Mouse (Mus musculus) stomach, embryonic 16.5 days (tissue): ENCODE results near the gene Slc36a2. TPM values are rescaled to one million over a fixed set of nuclear protein-coding genes. Genes with fewer than 3 reads are reported as not detected.

Experiments
- ATAC-seq: fragments of 200-750 bp; cut with Nextera tagmentation; 2 replicates; pipeline ENCODE4 v1.8.0; 2017; ENCODE audit warnings: moderate number of reproducible peaks, moderate TSS enrichment; ENCODE audit not compliant: insufficient read depth, low FRiP score
- H3K27ac ChIP-seq: fragments of 300-500 bp; sonication (generic); 2 replicates; pipeline ENCODE4 v1.5.1; 2014; ENCODE audit warnings: low read length
- H3K27me3 ChIP-seq: fragments of 300-500 bp; sonication (generic); 2 replicates; pipeline ENCODE4 v1.6.1; 2014; ENCODE audit warnings: low read length, control low read depth, mixed read lengths; ENCODE audit not compliant: control insufficient read depth, insufficient read depth
- H3K36me3 ChIP-seq: fragments of 300-500 bp; sonication (generic); 2 replicates; pipeline ENCODE4 v1.6.1; 2014; ENCODE audit warnings: low read length; ENCODE audit not compliant: control insufficient read depth, insufficient read depth
- H3K4me1 ChIP-seq: fragments of 300-500 bp; sonication (generic); 2 replicates; pipeline ENCODE4 v1.6.1; 2014; ENCODE audit warnings: low read length, control low read depth, mixed read lengths; ENCODE audit not compliant: control insufficient read depth, insufficient read depth
- H3K4me2 ChIP-seq: fragments of 300-500 bp; sonication (generic); 2 replicates; pipeline ENCODE4 v1.6.1; 2014; ENCODE audit warnings: low read depth, low read length, mixed read lengths
- H3K4me3 ChIP-seq: fragments of 300-500 bp; sonication (generic); replicated peaks from 2 replicates; pipeline ENCODE4 v1.5.1; 2014; ENCODE audit warnings: mild to moderate bottlenecking, low read length
- H3K9ac ChIP-seq: fragments of 300-500 bp; sonication (generic); 2 replicates; pipeline ENCODE4 v1.6.1; 2014; ENCODE audit warnings: low read length
- H3K9me3 ChIP-seq: fragments of 300-500 bp; sonication (generic); replicated peaks from 2 replicates; pipeline ENCODE4 v1.6.1; 2016; ENCODE audit warnings: low read length, control low read depth; ENCODE audit not compliant: control insufficient read depth
- WGBS: fragments of 180-500 bp; shearing (Covaris S2); extraction: QIAGEN DNeasy Blood & Tissue Kit; methylation state at CpG from one replicate; pipeline ENCODE4 v1.1.7; 2014; 5-methylcytosine and 5-hydroxymethylcytosine counted together
- polyA plus RNA-seq: library from polyadenylated mRNA; unstranded; fragments of >200 nt; fragmentation: Nextera tagmentation; extraction: Ambion mirVana; gene quantifications from 2 replicates; pipeline ENCODE4 v1.2.1, GENCODE M21; 2015

Gene Slc36a2
- polyA plus RNA-seq, 1 experiment from 2014 or later = 2.0 TPM

DNA sequence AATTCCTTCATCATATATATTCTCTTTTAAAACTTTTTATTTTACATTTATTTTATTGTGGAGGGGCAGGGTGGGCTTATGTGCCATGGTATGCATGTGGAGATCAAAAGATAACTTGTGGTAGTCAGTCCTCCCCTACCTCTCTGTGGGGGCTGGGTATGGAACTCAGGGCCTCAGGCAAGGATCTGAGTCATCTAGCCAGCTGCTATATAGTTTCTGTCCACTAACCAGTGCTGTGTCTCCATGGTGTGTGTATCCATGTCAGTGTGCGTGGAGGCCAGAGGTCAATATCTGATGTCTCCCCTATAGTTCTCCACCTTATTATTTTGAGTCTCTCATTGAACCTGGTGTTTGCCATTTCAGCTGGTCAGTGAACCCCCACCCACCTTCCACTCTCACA, 50.5 kb downstream of the Slc36a2 start:
- H3K4me1 ChIP-seq = no peaks in the 10 kb centered on the region
- H3K9me3 ChIP-seq = no peaks in the 10 kb centered on the region
- H3K4me3 ChIP-seq = no peak overlapping the region
- no peak overlapping the region for H3K9ac ChIP-seq
- no peak for ATAC-seq
- H3K4me2 ChIP-seq = no peak overlapping the region
- 96% methylated on average over 1 of the region's 1 CpGs for WGBS
- H3K36me3 ChIP-seq = no peaks in the 10 kb centered on the region
- no peaks in the 10 kb centered on the region for H3K27me3 ChIP-seq
- H3K27ac ChIP-seq = no peak overlapping the region

DNA sequence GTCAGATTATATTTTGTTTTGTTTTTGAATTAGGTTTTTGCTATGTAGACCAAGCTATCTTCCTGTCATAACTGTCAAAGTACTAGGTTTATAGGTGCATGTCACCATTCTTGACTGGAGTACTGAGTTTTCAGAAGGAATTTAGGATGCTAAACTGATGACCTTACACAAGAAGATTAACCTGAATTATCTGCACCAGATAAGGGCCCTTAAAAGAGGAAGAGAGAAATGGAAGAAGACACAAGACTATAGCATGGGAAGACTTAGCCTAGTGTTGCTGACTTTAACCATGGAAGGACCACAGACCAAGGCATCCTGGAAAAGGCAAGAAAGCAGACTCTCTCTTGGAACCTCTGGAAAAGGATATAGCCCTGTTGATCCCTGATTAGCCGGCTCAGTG, 51.7 kb downstream of the Slc36a2 start:
- H3K27ac ChIP-seq = no peak overlapping the region
- H3K27me3 ChIP-seq = no peaks in the 10 kb centered on the region
- H3K4me1 ChIP-seq = no peaks in the 10 kb centered on the region
- H3K4me3 ChIP-seq = no peak overlapping the region
- WGBS = 90% methylated on average over 1 of the region's 1 CpGs
- no peak overlapping the region for H3K4me2 ChIP-seq
- no peaks in the 10 kb centered on the region for H3K36me3 ChIP-seq
- no peak for ATAC-seq
- H3K9me3 ChIP-seq = no peaks in the 10 kb centered on the region
- H3K9ac ChIP-seq = no peak overlapping the region

DNA sequence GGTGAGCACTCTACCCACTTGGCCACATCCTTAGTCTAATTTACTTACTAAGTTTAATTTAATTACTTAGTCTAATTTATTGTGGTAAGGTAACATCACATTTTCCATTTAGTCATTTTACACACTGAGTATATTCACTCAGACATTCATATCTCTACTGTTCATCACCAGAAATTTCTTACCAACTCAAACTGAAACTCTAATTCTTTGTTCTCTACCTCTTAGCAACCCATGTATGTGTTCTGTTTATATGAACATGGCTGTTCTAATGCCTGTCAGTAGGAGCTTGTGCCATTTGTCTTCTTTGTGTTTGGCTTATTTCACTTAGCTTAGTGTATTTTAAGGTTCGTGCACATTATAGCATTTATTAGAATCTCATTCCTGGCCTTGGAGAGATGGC, 52.9 kb downstream of the Slc36a2 start:
- no peak overlapping the region for H3K4me3 ChIP-seq
- 64% methylated on average over 1 of the region's 1 CpGs for WGBS
- no peaks in the 10 kb centered on the region for H3K9me3 ChIP-seq
- no peaks in the 10 kb centered on the region for H3K4me1 ChIP-seq
- H3K27me3 ChIP-seq = no peaks in the 10 kb centered on the region
- ATAC-seq = no peak
- no peak overlapping the region for H3K4me2 ChIP-seq
- H3K36me3 ChIP-seq = no peaks in the 10 kb centered on the region
- no peak overlapping the region for H3K9ac ChIP-seq
- H3K27ac ChIP-seq = no peak overlapping the region

- 80% methylated on average over 11 of the region's 11 CpGs for WGBS
- Histone ChIP-seq H3K27me3 (no peaks in the 10 kb centered on the region), H3K36me3 (no peaks in the 10 kb centered on the region), H3K27ac (no peak overlapping the region), H3K4me1 (no peaks in the 10 kb centered on the region), H3K9ac (no peak overlapping the region), H3K9me3 (no peaks in the 10 kb centered on the region), H3K4me3 (no peak overlapping the region), H3K4me2 (no peak overlapping the region)
- ATAC-seq = peak; percentile 72; the same call in 1 of the 2 replicates
Measured at GRCm38 (mm10) chr11:55131077-55131742, 53.7 kb downstream of the Slc36a2 start.

DNA sequence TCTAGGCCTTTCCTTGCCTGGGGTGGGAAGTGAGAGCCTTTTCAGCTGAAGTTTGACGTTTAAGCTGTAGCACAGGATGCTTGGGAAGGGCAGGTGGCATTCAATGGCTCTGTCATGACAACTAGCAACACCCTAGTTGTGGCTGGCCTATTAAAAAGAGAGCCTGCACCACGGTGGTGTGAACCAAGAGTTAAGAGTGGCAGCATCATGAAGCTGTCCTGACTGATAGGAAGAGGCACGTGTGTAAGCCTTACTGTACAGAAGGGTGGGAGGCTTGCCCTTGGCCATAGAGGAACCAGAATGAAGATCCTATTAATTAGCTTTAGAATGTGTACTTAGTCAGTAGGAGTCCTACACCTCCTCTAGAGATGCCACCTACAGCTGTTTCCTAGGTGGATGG, 56.5 kb downstream of the Slc36a2 start:
- no peaks in the 10 kb centered on the region for H3K36me3 ChIP-seq
- no peaks in the 10 kb centered on the region for H3K9me3 ChIP-seq
- no peaks in the 10 kb centered on the region for H3K27me3 ChIP-seq
- H3K4me1 ChIP-seq = no peaks in the 10 kb centered on the region
- no peak overlapping the region for H3K4me2 ChIP-seq
- no peak overlapping the region for H3K9ac ChIP-seq
- H3K4me3 ChIP-seq = no peak overlapping the region
- no peak overlapping the region for H3K27ac ChIP-seq
- 73% methylated on average over 3 of the region's 3 CpGs for WGBS
- ATAC-seq = no peak

- Histone ChIP-seq H3K27ac (no peak overlapping the region), H3K4me1 (no peaks in the 10 kb centered on the region), H3K4me3 (no peak overlapping the region), H3K36me3 (no peaks in the 10 kb centered on the region), H3K4me2 (no peak overlapping the region), H3K9ac (no peak overlapping the region), H3K27me3 (no peaks in the 10 kb centered on the region), H3K9me3 (no peaks in the 10 kb centered on the region)
- 63% methylated on average over 6 of the region's 6 CpGs for WGBS
- no peak for ATAC-seq
Measured at GRCm38 (mm10) chr11:55127937-55128336, 56.9 kb downstream of the Slc36a2 start.

DNA sequence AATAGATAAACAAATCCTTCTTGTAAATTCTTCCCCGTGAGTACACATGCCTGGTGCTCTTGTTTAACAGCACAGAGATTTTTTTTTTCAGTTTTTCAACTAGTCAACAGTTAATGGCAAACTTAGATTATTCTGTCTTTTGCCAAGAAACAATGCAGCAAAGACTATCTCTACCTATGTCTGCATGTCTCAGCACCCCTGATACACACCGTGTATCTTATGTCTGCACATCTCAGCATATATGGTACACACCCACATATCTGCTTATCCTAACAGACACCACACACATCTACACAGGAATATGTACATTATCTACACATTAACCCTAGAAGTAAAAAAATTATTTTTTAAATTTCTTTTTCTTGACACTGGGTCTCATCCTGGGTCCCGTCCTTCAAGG, 58.2 kb downstream of the Slc36a2 start:
- no peak for ATAC-seq
- H3K36me3 ChIP-seq = no peaks in the 10 kb centered on the region
- H3K4me1 ChIP-seq = no peaks in the 10 kb centered on the region
- H3K9ac ChIP-seq = no peak overlapping the region
- WGBS = 67% methylated on average over 3 of the region's 3 CpGs
- no peak overlapping the region for H3K4me3 ChIP-seq
- H3K27me3 ChIP-seq = no peaks in the 10 kb centered on the region
- H3K4me2 ChIP-seq = no peak overlapping the region
- H3K9me3 ChIP-seq = no peaks in the 10 kb centered on the region
- no peak overlapping the region for H3K27ac ChIP-seq

- Histone ChIP-seq H3K9me3 (no peaks in the 10 kb centered on the region), H3K4me2 (no peak overlapping the region), H3K27me3 (no peaks in the 10 kb centered on the region), H3K4me3 (no peak overlapping the region), H3K36me3 (no peaks in the 10 kb centered on the region), H3K4me1 (no peaks in the 10 kb centered on the region), H3K27ac (peak overlapping the region; percentile 53; the same call in 1 of the 2 replicates), H3K9ac (no peak overlapping the region)
- 78% methylated on average over 1 of the region's 1 CpGs for WGBS
- no peak for ATAC-seq
Measured at GRCm38 (mm10) chr11:55121430-55121829, 63.4 kb downstream of the Slc36a2 start.

GRCm38 (mm10) chr11:55120821-55121271, 64.0 kb downstream of the Slc36a2 start:
- Histone ChIP-seq H3K36me3 (no peaks in the 10 kb centered on the region), H3K9me3 (no peaks in the 10 kb centered on the region), H3K4me1 (no peaks in the 10 kb centered on the region), H3K4me3 (no peak overlapping the region), H3K4me2 (no peak overlapping the region), H3K27ac (0 out of 2 replicates have a peak overlapping the region, but pooled peaks have one; percentile 53), H3K9ac (no peak overlapping the region), H3K27me3 (no peaks in the 10 kb centered on the region)
- ATAC-seq = no peak
- 57% methylated on average over 8 of the region's 8 CpGs for WGBS
